Mouse (Mus musculus) kidney, embryonic 14.5 days (tissue): Measurements from ENCODE around the gene Kdsr. TPM values are rescaled to one million over a fixed set of nuclear protein-coding genes. Genes with fewer than 3 reads are reported as not detected.

ENCODE experiments used
- polyA plus RNA-seq: library from polyadenylated mRNA; unstranded; fragments of >200 nt; fragmentation: Nextera tagmentation; extraction: Ambion mirVana; gene quantifications from 2 replicates; pipeline ENCODE4 v1.2.1, GENCODE M21; 2014

Gene Kdsr
- polyA plus RNA-seq, 1 experiment from 2014 or later: 14.8 TPM

Other genes starting within 250 kb of the Kdsr start
- gene Bcl2, start 45.5 kb downstream of the Kdsr start, polyA plus RNA-seq: 20.9 and 21.2 TPM in 2 replicates
- gene Vps4b, start 37.0 kb upstream of the Kdsr start, polyA plus RNA-seq: 54.7 and 81.9 TPM in 2 replicates
- gene Serpinb5, start 101.4 kb upstream of the Kdsr start, polyA plus RNA-seq: 0.21 TPM in 1 of 2 replicates, not detected in the other
- not detected in 2 replicates for gene Serpinb12, start 174.7 kb upstream of the Kdsr start, polyA plus RNA-seq
- not detected in 2 replicates for gene Serpinb13, start 221.3 kb upstream of the Kdsr start, polyA plus RNA-seq